15 mouse cellular contexts compared by ENCODE assay signal in genomic region chr6:53615440-53616211, GRCm38 (mm10).
DNase-seq lines count a peak whose midpoint lies in the region; ATAC-seq and TF ChIP-seq lines count a peak whose summit lies in the region.
"Had no signal": no experiment of that assay in that cellular context is flagged by ENCODE, and none has a peak within 500 bp of the region (broad histone marks: within the 10 kb centered on the region; RNA-seq: fewer than 3 reads in every experiment).

No protein-coding gene starts in this region.

- no peak for TF ChIP-seq POLR2A in lung, adult 2 months (IDR thresholded peaks at IDR 0.05; ENCODE audit: borderline replicate concordance, extremely low read depth, low read depth, low read length)

- TF ChIP-seq EP300 in stomach, postnatal 0 days (optimal IDR thresholded peaks at IDR 0.05): no peak

- no peak for DNase-seq in forebrain, postnatal 0 days
- DNase-seq in lung, postnatal 10 days: peak; percentile 9
- no peak for DNase-seq in lung, adult 2 months
- DNase-seq in kidney, postnatal 10 days: peak; percentile 52
- DNase-seq in stomach, postnatal 0 days (ENCODE audit: low spot score): peak; percentile 38
- no peak for DNase-seq in adrenal gland, postnatal 36 days
- DNase-seq: cerebellum, adult 18-20 months; heart, postnatal 10 days; layer of hippocampus, postnatal 36 days; midbrain, embryonic 14.5 days; right cerebral cortex, postnatal 25 days had no signal

- WGBS in forebrain, embryonic 12.5 days: 65% methylated on average over 9 of the region's 9 CpGs
- 60% methylated on average over 9 of the region's 9 CpGs for WGBS in forebrain, postnatal 0 days
- WGBS in lung, adult 2 months: 50% methylated on average over 9 of the region's 9 CpGs
- WGBS in stomach, postnatal 0 days: 49% methylated on average over 9 of the region's 9 CpGs

- 0 out of 2 replicates have a peak overlapping the region, but pooled peaks have one; percentile 13 for H3K27ac ChIP-seq in forebrain, embryonic 12.5 days
- H3K27ac ChIP-seq in forebrain, postnatal 0 days (ENCODE audit: low read depth, low read length): no peak overlapping the region
- 0 out of 2 replicates have a peak overlapping the region, but pooled peaks have one; percentile 20 for H3K27ac ChIP-seq in stomach, postnatal 0 days (replicated peaks)
- H3K27ac ChIP-seq: hindbrain, embryonic 14.5 days had no signal

- H3K9me3 ChIP-seq in forebrain, embryonic 12.5 days: no peaks in the 10 kb centered on the region
- H3K9me3 ChIP-seq in forebrain, postnatal 0 days (ENCODE audit: low read length): no peaks in the 10 kb centered on the region
- H3K9me3 ChIP-seq in stomach, postnatal 0 days (ENCODE audit: control insufficient read depth, low read length): no peaks in the 10 kb centered on the region

- peaks cover 8% of the 10 kb centered on the region; the same call in 1 of the 2 replicates for H3K36me3 ChIP-seq in forebrain, embryonic 12.5 days (replicated peaks)
- H3K36me3 ChIP-seq in forebrain, postnatal 0 days (ENCODE audit: insufficient read depth): no peaks in the 10 kb centered on the region
- no peaks in the 10 kb centered on the region for H3K36me3 ChIP-seq in stomach, postnatal 0 days (ENCODE audit: control insufficient read depth, insufficient read depth, low read length)

- H3K27me3 ChIP-seq in forebrain, embryonic 12.5 days: no peaks in the 10 kb centered on the region
- no peaks in the 10 kb centered on the region for H3K27me3 ChIP-seq in forebrain, postnatal 0 days (ENCODE audit: insufficient read depth, low read length)
- no peaks in the 10 kb centered on the region for H3K27me3 ChIP-seq in stomach, postnatal 0 days (ENCODE audit: control insufficient read depth, insufficient read depth, low read length)
- H3K27me3 ChIP-seq: Patski had no signal

- H3K9ac ChIP-seq in forebrain, embryonic 12.5 days: no peak overlapping the region
- H3K9ac ChIP-seq in forebrain, postnatal 0 days: no peak overlapping the region
- H3K9ac ChIP-seq in stomach, postnatal 0 days (ENCODE audit: low read length): no peak overlapping the region
- H3K9ac ChIP-seq: hindbrain, embryonic 14.5 days had no signal

- no peak overlapping the region for H3K4me3 ChIP-seq in forebrain, embryonic 12.5 days (replicated peaks)
- H3K4me3 ChIP-seq in forebrain, postnatal 0 days (ENCODE audit: low read depth, low read length): no peak overlapping the region
- no peak overlapping the region for H3K4me3 ChIP-seq in lung, adult 2 months (replicated peaks; ENCODE audit: extremely low read depth, low read depth, low read length)
- no peak overlapping the region for H3K4me3 ChIP-seq in stomach, postnatal 0 days (ENCODE audit: low read depth, low read length)

- no peak for ATAC-seq in forebrain, embryonic 12.5 days (ENCODE audit: low FRiP score)
- ATAC-seq in forebrain, postnatal 0 days: no peak
- peak; percentile 30; the same call in 1 of the 2 replicates for ATAC-seq in stomach, postnatal 0 days (ENCODE audit: low FRiP score, low TSS enrichment)
- no peak for ATAC-seq in monocyte, adult 5-6 weeks (replicated peaks; ENCODE audit: insufficient number of reproducible peaks, low FRiP score, low TSS enrichment, poor library complexity, severe bottlenecking)
- ATAC-seq: Patski had no signal

- H3K4me2 ChIP-seq in forebrain, embryonic 12.5 days: no peak overlapping the region
- no peak overlapping the region for H3K4me2 ChIP-seq in forebrain, postnatal 0 days (ENCODE audit: low read depth)
- H3K4me2 ChIP-seq in stomach, postnatal 0 days (replicated peaks; ENCODE audit: low read depth): no peak overlapping the region
- H3K4me2 ChIP-seq: hindbrain, embryonic 14.5 days had no signal

- H3K4me1 ChIP-seq in forebrain, embryonic 12.5 days: peaks cover 13% of the 10 kb centered on the region
- no peaks in the 10 kb centered on the region for H3K4me1 ChIP-seq in forebrain, postnatal 0 days (ENCODE audit: insufficient read depth)
- no peaks in the 10 kb centered on the region for H3K4me1 ChIP-seq in lung, adult 2 months (ENCODE audit: control insufficient read depth, insufficient read depth, low read length)
- H3K4me1 ChIP-seq in stomach, postnatal 0 days (replicated peaks; ENCODE audit: control insufficient read depth, insufficient read depth): no peaks in the 10 kb centered on the region

- no peak for TF ChIP-seq CTCF in forebrain, postnatal 0 days (IDR thresholded peaks at IDR 0.05; ENCODE audit: low read depth)
- TF ChIP-seq CTCF in lung, adult 2 months (IDR thresholded peaks at IDR 0.05; ENCODE audit: insufficient read depth, low read length): no peak
- TF ChIP-seq CTCF in stomach, postnatal 0 days (IDR thresholded peaks at IDR 0.05; ENCODE audit: low read depth): no peak

Comparison
In these comparisons a context has a peak if more than half of its experiments do, and no peak if none do; other contexts are left out.
1. DNase-seq: peak in lung, postnatal 10 days (single experiment), kidney, postnatal 10 days (single experiment) and stomach, postnatal 0 days (single experiment); none in forebrain, postnatal 0 days (single experiment), lung, adult 2 months (single experiment) and adrenal gland, postnatal 36 days (0 of 2).